Mouse (Mus musculus): ENCODE results near the gene Agr3.
A peak's percentile ranks its signal among the peaks of the same experiment; 100 is the strongest.

Gene Agr3

GRCm38 (mm10) chr12:35925402-35925801 is at the start of gene Agr3:
Gene Agr3, plus strand, starts transcription at chr12:35925620.
- no peak for DNase-seq (ENCODE audit: low spot score)

- no peak for DNase-seq (ENCODE audit: low spot score)
Observed at GRCm38 (mm10) chr12:35884892-35885558, 40.4 kb upstream of the Agr3 start.

GRCm38 (mm10) chr12:35889383-35889782 is 36.0 kb upstream of the Agr3 start:
- DNase-seq (ENCODE audit: low spot score) = no peak

GRCm38 (mm10) chr12:35890756-35891155 is 34.7 kb upstream of the Agr3 start:
- no peak for DNase-seq (ENCODE audit: low spot score)

GRCm38 (mm10) chr12:35894304-35894900 is 31.0 kb upstream of the Agr3 start:
- peak; percentile 17 for DNase-seq (ENCODE audit: low spot score)

- DNase-seq (ENCODE audit: low spot score) = no peak
Observed at GRCm38 (mm10) chr12:35895875-35896763, 29.3 kb upstream of the Agr3 start.

GRCm38 (mm10) chr12:35896764-35897282 is 28.6 kb upstream of the Agr3 start:
- DNase-seq (ENCODE audit: low spot score) = no peak

GRCm38 (mm10) chr12:35910632-35911031 is 14.8 kb upstream of the Agr3 start:
- no peak for DNase-seq (ENCODE audit: low spot score)

- DNase-seq (ENCODE audit: low spot score) = no peak
Observed at GRCm38 (mm10) chr12:35915813-35916212, 9.6 kb upstream of the Agr3 start.

GRCm38 (mm10) chr12:35916467-35916866 is 9.0 kb upstream of the Agr3 start:
- DNase-seq (ENCODE audit: low spot score) = no peak

GRCm38 (mm10) chr12:35918031-35918430 is 7.4 kb upstream of the Agr3 start:
- DNase-seq (ENCODE audit: low spot score) = no peak

GRCm38 (mm10) chr12:35927804-35928203 is 2.4 kb downstream of the Agr3 start:
- no peak for DNase-seq (ENCODE audit: low spot score)

GRCm38 (mm10) chr12:35932816-35933215 is 7.4 kb downstream of the Agr3 start:
- DNase-seq (ENCODE audit: low spot score) = no peak

- DNase-seq (ENCODE audit: low spot score) = no peak
Observed at GRCm38 (mm10) chr12:35951757-35952156, 26.3 kb downstream of the Agr3 start.

GRCm38 (mm10) chr12:35957235-35957634 is 31.8 kb downstream of the Agr3 start:
- DNase-seq (ENCODE audit: low spot score) = no peak

- DNase-seq (ENCODE audit: low spot score) = no peak
Observed at GRCm38 (mm10) chr12:35966098-35966767, 40.8 kb downstream of the Agr3 start.

- no peak for DNase-seq (ENCODE audit: low spot score)
Observed at GRCm38 (mm10) chr12:35966768-35967141, 41.3 kb downstream of the Agr3 start.

GRCm38 (mm10) chr12:35975898-35976297 is 50.5 kb downstream of the Agr3 start:
- no peak for DNase-seq (ENCODE audit: low spot score)

- no peak for DNase-seq (ENCODE audit: low spot score)
Observed at GRCm38 (mm10) chr12:35977633-35978246, 52.3 kb downstream of the Agr3 start.

GRCm38 (mm10) chr12:35979625-35980024 is 54.2 kb downstream of the Agr3 start:
- DNase-seq (ENCODE audit: low spot score) = no peak

- DNase-seq (ENCODE audit: low spot score) = no peak
Observed at GRCm38 (mm10) chr12:35981732-35982360, 56.4 kb downstream of the Agr3 start.

All from testis, postnatal 14 days (tissue).